Mouse (Mus musculus) CD4-positive, CD25-positive, alpha-beta regulatory T cell, adult 9 weeks (primary cell): Measurements from ENCODE around the gene Gzmm. TPM values are rescaled to one million over a fixed set of nuclear protein-coding genes. Genes with fewer than 3 reads are reported as not detected.

Experiments used
- polyA plus RNA-seq: library from polyadenylated mRNA; unstranded; fragments of 100-300 nt; shearing (Covaris generic); gene quantifications from one replicate; pipeline ENCODE4 v1.2.1, GENCODE M21; 2017

Gene Gzmm
- 0.63 TPM for polyA plus RNA-seq

GRCm38 (mm10) chr10:79688720-79689119, at the start of gene Gzmm:
Gene Gzmm (plus strand): TSS chr10:79689020.

DNA sequence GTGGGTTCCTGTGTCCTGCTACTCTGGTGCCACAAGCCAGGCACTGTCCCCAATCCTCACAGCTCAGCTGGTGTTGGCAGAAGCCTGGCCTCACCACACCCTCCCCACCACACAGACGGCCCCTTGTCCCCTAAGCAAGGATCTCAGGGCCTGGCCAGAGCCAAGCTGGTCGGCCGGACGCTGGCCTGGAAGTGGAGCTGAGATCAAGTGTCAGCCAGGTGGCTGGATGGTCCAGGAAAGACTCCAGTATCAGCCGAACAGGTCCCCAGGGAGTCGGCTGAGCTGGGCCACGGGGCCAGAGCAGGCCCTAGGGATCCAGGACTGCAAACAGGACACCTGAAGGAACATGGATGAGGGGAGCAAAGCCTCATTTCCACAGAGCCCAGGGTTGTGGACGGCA, 43.1 kb upstream of the Gzmm start, which contains the start of gene Odf3l2:
Gene Odf3l2, minus strand, starts transcription at position 28 of the 400 bp plus-strand sequence.

DNA sequence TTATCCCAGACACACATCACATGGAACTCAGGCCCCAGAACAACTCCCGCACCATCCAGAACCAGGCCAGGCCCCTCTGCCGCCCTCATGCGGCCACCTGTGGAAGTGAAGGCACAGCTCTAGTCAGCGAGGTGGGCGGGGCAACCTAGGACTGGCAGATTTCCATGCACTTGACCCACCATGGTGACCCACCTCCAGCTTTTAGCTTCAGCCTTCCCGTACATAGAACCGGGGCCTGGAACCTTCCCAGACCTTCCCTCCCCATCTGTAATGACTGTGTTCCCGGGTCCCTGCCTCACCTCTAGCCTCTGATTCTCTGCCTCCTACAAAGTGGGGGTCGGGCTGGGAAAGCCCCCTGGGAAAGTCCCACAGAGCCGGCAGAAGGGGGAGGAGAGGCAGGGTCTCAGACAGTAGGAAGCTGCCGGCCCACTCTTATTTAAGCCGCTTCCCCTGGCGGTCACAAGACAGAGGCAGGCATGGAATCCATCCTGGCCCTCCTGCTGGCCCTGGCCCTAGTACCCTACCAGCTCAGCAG, 24.6 kb upstream of the Gzmm start, which contains the start of gene Madcam1:
Gene Madcam1, plus strand, starts transcription at position 429 of the 535 bp plus-strand sequence.

GRCm38 (mm10) chr10:79668771-79669575, 19.8 kb upstream of the Gzmm start, which contains the start of gene Tpgs1:
Gene Tpgs1 (plus strand): TSS chr10:79669369.

DNA sequence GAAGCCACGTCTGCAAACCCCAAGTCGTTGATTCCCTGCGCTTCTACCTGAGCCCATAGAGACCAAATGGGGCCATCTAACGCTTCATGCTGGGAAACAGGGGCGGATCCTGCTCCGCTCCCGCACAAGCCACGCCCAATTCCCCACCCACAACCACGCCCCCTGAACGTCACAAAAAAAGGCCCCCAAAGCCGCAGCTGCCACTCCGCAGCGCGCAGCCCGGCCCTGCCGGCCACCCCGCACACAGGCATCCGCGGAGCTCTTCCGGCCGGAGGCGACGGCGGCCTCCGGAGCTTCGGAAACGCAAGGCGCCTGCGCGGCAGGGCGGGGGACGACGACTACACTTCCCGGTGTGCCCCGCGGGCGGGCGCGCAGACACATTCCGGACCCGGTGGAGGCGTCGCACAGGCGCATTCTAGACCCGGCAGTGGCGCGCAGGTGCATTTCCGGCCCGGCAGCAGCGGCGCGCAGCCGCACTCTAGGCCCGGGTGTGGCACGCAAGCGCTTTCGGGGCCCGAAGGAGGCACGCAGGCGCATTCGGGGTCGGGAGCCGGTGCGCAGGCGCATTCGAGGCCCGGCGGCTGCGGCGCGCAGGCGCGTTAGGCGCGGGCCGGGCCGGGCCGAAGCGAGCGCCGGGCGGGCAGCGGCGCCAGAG, 7.1 kb upstream of the Gzmm start, which contains the start of gene Cdc34:
Gene Cdc34, plus strand, starts transcription at position 605 of the 655 bp plus-strand sequence.

GRCm38 (mm10) chr10:79704065-79704969, 15.5 kb downstream of the Gzmm start, which contains the start of gene Bsg:
Gene Bsg (plus strand): TSS chr10:79704491.

GRCm38 (mm10) chr10:79716254-79716987, 27.6 kb downstream of the Gzmm start, which contains the start of gene Hcn2:
Gene Hcn2 (plus strand): TSS chr10:79716634.

Other genes with a start within 250 kb of the Gzmm start
- not detected for gene Vmn2r83, start 220.3 kb upstream of the Gzmm start, polyA plus RNA-seq
- gene Plpp2, start 155.2 kb upstream of the Gzmm start, polyA plus RNA-seq = 4.5 TPM
- gene Mier2, start 133.8 kb upstream of the Gzmm start, polyA plus RNA-seq = 32.0 TPM
- not detected for gene Theg, start 101.7 kb upstream of the Gzmm start, polyA plus RNA-seq
- gene C2cd4c, start 75.0 kb upstream of the Gzmm start, polyA plus RNA-seq = not detected
- not detected for gene Shc2, start 51.1 kb upstream of the Gzmm start, polyA plus RNA-seq
- gene Odf3l2, start 43.3 kb upstream of the Gzmm start, polyA plus RNA-seq = not detected
- 0.40 TPM for gene Madcam1, start 24.5 kb upstream of the Gzmm start, polyA plus RNA-seq
- 29.7 TPM for gene Tpgs1, start 19.7 kb upstream of the Gzmm start, polyA plus RNA-seq
- 12.9 TPM for gene Cdc34, start 6.8 kb upstream of the Gzmm start, polyA plus RNA-seq
- 186 TPM for gene Bsg, start 15.5 kb downstream of the Gzmm start, polyA plus RNA-seq
- gene Hcn2, start 27.6 kb downstream of the Gzmm start, polyA plus RNA-seq = not detected
- 35.6 TPM for gene Polrmt, start 57.6 kb downstream of the Gzmm start, polyA plus RNA-seq
- gene Fgf22, start 66.1 kb downstream of the Gzmm start, polyA plus RNA-seq = not detected
- gene Rnf126, start 77.9 kb downstream of the Gzmm start, polyA plus RNA-seq = 4.2 TPM
- gene Fstl3, start 88.3 kb downstream of the Gzmm start, polyA plus RNA-seq = 0.52 TPM
- not detected for gene Prss57, start 101.9 kb downstream of the Gzmm start, polyA plus RNA-seq
- gene Palm, start 104.6 kb downstream of the Gzmm start, polyA plus RNA-seq = 0.27 TPM
- gene Misp, start 132.0 kb downstream of the Gzmm start, polyA plus RNA-seq = not detected
- 357 TPM for gene Ptbp1, start 165.4 kb downstream of the Gzmm start, polyA plus RNA-seq
- not detected for gene Prtn3, start 185.5 kb downstream of the Gzmm start, polyA plus RNA-seq
- gene Plppr3, start 185.6 kb downstream of the Gzmm start, polyA plus RNA-seq = 5.6 TPM
- gene Elane, start 197.2 kb downstream of the Gzmm start, polyA plus RNA-seq = not detected
- not detected for gene Cfd, start 201.8 kb downstream of the Gzmm start, polyA plus RNA-seq
- gene Med16, start 219.9 kb downstream of the Gzmm start, polyA plus RNA-seq = 18.3 TPM
- gene Gm26602, start 221.8 kb downstream of the Gzmm start, polyA plus RNA-seq = 3.7 TPM
- 0.24 TPM for gene Kiss1r, start 228.0 kb downstream of the Gzmm start, polyA plus RNA-seq
- gene R3hdm4, start 232.2 kb downstream of the Gzmm start, polyA plus RNA-seq = 205 TPM
- 7.4 TPM for gene Arid3a, start 238.0 kb downstream of the Gzmm start, polyA plus RNA-seq